Mouse (Mus musculus) midbrain, postnatal 0 days (tissue): Measurements from ENCODE around the gene Inafm1. TPM values are rescaled to one million over a fixed set of nuclear protein-coding genes. Genes with fewer than 3 reads are reported as not detected.
"Not testable (repeated sequence)": the region's sequence is repeated elsewhere in the genome, so short reads cannot be mapped to it uniquely, and the experiment has no call there.

Source experiments
- ATAC-seq: fragments of 200-750 bp; cut with Nextera tagmentation; 2 replicates; pipeline ENCODE4 v1.8.0; 2017; ENCODE audit warnings: moderate number of reproducible peaks, mild to moderate bottlenecking, moderate TSS enrichment, moderate library complexity; ENCODE audit not compliant: low FRiP score
- DNase-seq: peaks from one replicate; pipeline ENCODE4 v3.0.0-alpha.2; 2015; ENCODE audit warnings: low spot score
- H3K27ac ChIP-seq: fragments of 300-500 bp; sonication (generic); 2 replicates; pipeline ENCODE4 v1.5.1; 2014; ENCODE audit warnings: low read depth, mild to moderate bottlenecking, low read length, mixed read lengths
- H3K27me3 ChIP-seq: fragments of 300-500 bp; sonication (generic); 2 replicates; pipeline ENCODE4 v1.6.1; 2014; ENCODE audit warnings: low read length, control low read depth, mixed read lengths; ENCODE audit not compliant: insufficient read depth
- H3K36me3 ChIP-seq: fragments of 300-500 bp; sonication (generic); 2 replicates; pipeline ENCODE4 v1.6.1; 2014; ENCODE audit warnings: low read length, control low read depth, mixed read lengths; ENCODE audit not compliant: insufficient read depth
- H3K4me1 ChIP-seq: fragments of 300-500 bp; sonication (generic); 2 replicates; pipeline ENCODE4 v1.6.1; 2014; ENCODE audit warnings: mild to moderate bottlenecking, control low read depth, antibody characterized with exemption, low read length, mixed read lengths; ENCODE audit not compliant: insufficient read depth
- H3K4me2 ChIP-seq: fragments of 300-500 bp; sonication (generic); 2 replicates; pipeline ENCODE4 v1.6.1; 2014; ENCODE audit warnings: low read depth, mild to moderate bottlenecking, low read length, mixed read lengths; ENCODE audit not compliant: poor library complexity, severe bottlenecking
- H3K4me3 ChIP-seq: fragments of 300-500 bp; sonication (generic); 2 replicates; pipeline ENCODE4 v1.5.1; 2014; ENCODE audit warnings: low read depth, mild to moderate bottlenecking, low read length, moderate library complexity
- H3K9ac ChIP-seq: fragments of 300-500 bp; sonication (generic); replicated peaks from 2 replicates; pipeline ENCODE4 v1.6.1; 2014; ENCODE audit warnings: mild to moderate bottlenecking, low read length, moderate library complexity, mixed read lengths; ENCODE audit not compliant: poor library complexity, severe bottlenecking
- H3K9me3 ChIP-seq: fragments of 300-500 bp; sonication (generic); 2 replicates; pipeline ENCODE4 v1.6.1; 2016; ENCODE audit warnings: low read length, control low read depth
- CTCF ChIP-seq: IDR thresholded peaks from 2 replicates; pipeline ENCODE4 v1.5.1; 2016; ENCODE audit warnings: antibody characterized with exemption, mild to moderate bottlenecking
- WGBS: fragments of 180-500 bp; shearing (Covaris S2); extraction: QIAGEN DNeasy Blood & Tissue Kit; methylation state at CpG from one replicate; pipeline ENCODE4 v1.1.7; 2014; 5-methylcytosine and 5-hydroxymethylcytosine counted together
- polyA plus RNA-seq: library from polyadenylated mRNA; unstranded; fragments of >200 nt; fragmentation: Nextera tagmentation; extraction: Ambion mirVana; gene quantifications from 2 replicates; pipeline ENCODE4 v1.2.1, GENCODE M21; 2015
- total RNA-seq: library from RNA; depleted of rRNA; stranded (reverse); fragments of >200 nt; gene quantifications from 2 replicates; pipeline ENCODE4 v1.2.3, GENCODE M21; 2014

Inafm1 gene
- total and polyA plus RNA-seq, 2 experiments from 2014 or later, result 60.5 to 84.2 TPM

DNA sequence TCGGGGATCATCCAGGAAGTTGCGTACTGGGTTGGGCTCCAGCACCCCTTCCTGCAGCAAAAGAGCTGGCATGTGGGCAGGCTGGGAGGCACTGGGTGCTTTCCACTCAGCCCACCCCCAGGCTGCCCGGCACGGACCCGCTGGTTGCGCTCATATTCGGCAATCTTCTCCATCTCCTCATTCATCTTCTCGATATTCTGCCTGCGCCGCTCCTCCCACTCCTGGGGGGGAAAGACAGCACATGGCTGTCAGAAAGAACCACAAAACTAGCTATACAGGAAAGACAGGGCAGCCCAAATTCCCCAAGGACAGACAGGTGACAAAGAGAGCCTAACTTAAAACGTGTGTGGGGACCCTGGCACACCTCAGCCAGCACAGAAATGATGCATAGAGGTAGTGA, 7.3 kb upstream of the Inafm1 start:
- Histone ChIP-seq H3K27ac (no peak overlapping the region), H3K4me3 (no peak overlapping the region), H3K27me3 (no peaks in the 10 kb centered on the region), H3K9me3 (no peaks in the 10 kb centered on the region), H3K36me3 (peaks cover 42% of the 10 kb centered on the region), H3K9ac (no peak overlapping the region), H3K4me2 (no peak overlapping the region), H3K4me1 (0 out of 2 replicates have a peak, but pooled peaks cover 5% of the 10 kb centered on the region)
- no peak for ATAC-seq
- 91% methylated on average over 11 of the region's 11 CpGs for WGBS
- TF ChIP-seq CTCF, result no peak
- DNase-seq, result no peak

GRCm38 (mm10) chr7:16274922-16275890, 1.8 kb upstream of the Inafm1 start:
- no peak for TF ChIP-seq CTCF
- Histone ChIP-seq H3K27ac (no peak overlapping the region), H3K9me3 (no peaks in the 10 kb centered on the region), H3K36me3 (peaks cover 20% of the 10 kb centered on the region), H3K4me2 (no peak overlapping the region), H3K9ac (no peak overlapping the region), H3K27me3 (no peaks in the 10 kb centered on the region), H3K4me1 (peaks cover 5% of the 10 kb centered on the region; the same call in 1 of the 2 replicates), H3K4me3 (no peak overlapping the region)
- 86% methylated on average over 9 of the region's 10 CpGs for WGBS
- ATAC-seq (no peak), DNase-seq (no peak)

DNA sequence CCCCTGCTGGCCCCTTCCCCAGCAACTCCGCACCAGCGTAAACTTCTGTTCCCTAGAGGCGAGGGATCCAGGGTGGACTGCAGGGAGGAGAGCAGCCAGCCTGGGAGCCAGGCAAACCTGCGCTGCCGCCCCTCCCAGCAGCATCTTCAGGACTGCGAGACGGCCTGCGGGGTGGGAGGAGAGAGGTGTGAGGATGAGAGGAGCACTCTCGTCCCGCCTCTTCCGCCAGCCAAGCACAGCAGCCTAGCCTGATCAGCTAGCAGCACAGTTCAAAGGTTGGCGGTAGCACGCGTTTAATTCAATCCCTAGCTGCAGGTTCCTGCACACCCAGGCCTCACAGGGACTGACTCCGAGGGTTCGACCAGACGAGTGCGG, 336 bp upstream of the Inafm1 start:
- Histone ChIP-seq H3K4me3 (peak overlapping the region; percentile 73), H3K9ac (peak overlapping the region; percentile 96), H3K27ac (peak overlapping the region; percentile 96), H3K27me3 (no peaks in the 10 kb centered on the region), H3K9me3 (no peaks in the 10 kb centered on the region), H3K4me2 (peak overlapping the region; percentile 82), H3K36me3 (peaks cover 20% of the 10 kb centered on the region), H3K4me1 (peaks cover 5% of the 10 kb centered on the region; the same call in 1 of the 2 replicates)
- DNase-seq (peak; percentile 77), ATAC-seq (peak; percentile 72)
- TF ChIP-seq CTCF, result no peak
- 1% methylated on average over 18 of the region's 18 CpGs for WGBS

DNA sequence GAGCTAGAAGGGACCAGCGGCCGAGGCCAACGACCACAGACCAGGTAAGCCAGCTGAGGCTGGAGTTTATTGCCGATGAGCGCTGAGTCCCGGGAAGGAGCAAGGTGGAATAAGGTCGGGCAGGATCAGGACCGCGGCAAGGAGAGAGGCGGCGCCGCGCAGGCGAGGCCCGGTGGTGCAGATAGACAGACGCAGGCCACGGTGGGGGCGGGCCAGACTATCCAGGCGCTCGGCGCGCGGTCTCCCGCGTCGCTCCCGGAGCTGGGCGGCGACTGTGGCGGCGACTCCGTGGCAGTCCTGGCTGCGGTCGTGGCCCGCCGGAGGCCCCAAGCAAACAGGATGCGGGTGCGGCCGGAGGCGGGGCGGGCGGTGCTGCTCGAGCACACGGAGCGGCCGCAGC, 736 bp downstream of the Inafm1 start:
- DNase-seq (peak; percentile 73), ATAC-seq (peak; percentile 76)
- Histone ChIP-seq H3K4me1 (peaks cover 5% of the 10 kb centered on the region; the same call in 1 of the 2 replicates), H3K27me3 (no peaks in the 10 kb centered on the region), H3K4me2 (peak overlapping the region; percentile 82), H3K9me3 (no peaks in the 10 kb centered on the region), H3K9ac (peak overlapping the region; percentile 96), H3K36me3 (peaks cover 15% of the 10 kb centered on the region), H3K27ac (peak overlapping the region; percentile 96), H3K4me3 (peak overlapping the region; percentile 73)
- TF ChIP-seq CTCF, result peak; percentile 42; the same call in 1 of the 2 replicates
- WGBS, result 0% methylated on average over 40 of the region's 46 CpGs

DNA sequence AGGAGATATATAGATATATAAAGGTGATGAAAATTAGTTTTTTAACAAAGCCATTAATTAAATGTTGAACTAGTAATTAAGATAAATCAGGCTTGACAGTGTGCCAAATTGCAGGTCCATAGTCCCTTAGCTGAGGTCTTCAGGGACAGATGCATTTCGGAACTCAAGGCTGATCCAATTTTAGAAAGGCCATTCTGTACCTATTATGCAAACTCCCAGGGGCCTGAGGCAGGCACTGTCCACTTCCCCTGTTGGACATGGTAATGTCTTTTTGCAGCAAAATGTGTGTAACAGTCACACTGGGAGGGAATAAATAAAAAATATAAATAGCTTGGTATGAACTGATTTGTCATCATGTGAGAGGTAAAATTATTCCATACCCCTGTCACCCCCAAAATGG, 2.3 kb downstream of the Inafm1 start:
- DNase-seq, result no peak
- no peak for TF ChIP-seq CTCF
- Histone ChIP-seq H3K36me3 (peaks cover 9% of the 10 kb centered on the region), H3K4me1 (peaks cover 5% of the 10 kb centered on the region; the same call in 1 of the 2 replicates), H3K9ac (peak overlapping the region; percentile 96; the same call in 1 of the 2 replicates), H3K4me3 (peak overlapping the region; percentile 73; the same call in 1 of the 2 replicates), H3K4me2 (peak overlapping the region; percentile 82), H3K27me3 (no peaks in the 10 kb centered on the region), H3K27ac (no peak overlapping the region), H3K9me3 (no peaks in the 10 kb centered on the region)
- ATAC-seq, result no peak
- 73% methylated on average over 1 of the region's 1 CpGs for WGBS

DNA sequence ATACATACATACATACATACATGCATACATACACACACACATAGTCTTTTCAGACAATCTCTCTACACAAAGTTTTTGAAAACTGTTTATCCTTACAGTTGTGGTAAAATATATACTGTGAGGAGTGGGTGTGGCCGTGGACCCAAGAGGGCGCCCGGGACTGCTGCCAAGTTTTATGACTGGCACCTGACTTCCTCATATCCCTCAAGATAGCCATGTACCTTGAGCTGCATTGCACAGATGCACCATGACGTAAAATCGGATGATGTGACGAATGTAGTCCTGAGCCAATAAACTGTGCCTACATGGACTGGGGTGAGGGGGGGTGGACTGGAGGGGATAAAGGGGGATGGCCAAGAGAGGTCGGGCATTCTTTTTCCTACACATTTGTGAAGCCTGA, 6.8 kb downstream of the Inafm1 start:
- H3K4me3 ChIP-seq, DNase-seq, H3K4me1 ChIP-seq, ATAC-seq, H3K9ac ChIP-seq, H3K9me3 ChIP-seq, H3K36me3 ChIP-seq, H3K27me3 ChIP-seq, H3K27ac ChIP-seq, H3K4me2 ChIP-seq: not testable (repeated sequence)
- WGBS, result 90% methylated on average over 7 of the region's 7 CpGs
